Mouse (Mus musculus) embryonic fibroblast, embryonic 13.5 days (primary cell): ENCODE measurements at regions not wholly inside any gene's neighbourhood (a gene's known extent, or its start where the extent isn't known, plus 50 kb on each side); places are given as distances from the start of the nearest gene placed in this dataset.

Source experiments
- CTCF ChIP-seq: IDR thresholded peaks from 2 replicates; pipeline ENCODE4 v1.5.1; 2011; ENCODE audit warnings: mild to moderate bottlenecking, control low read depth, low read length, moderate library complexity, borderline replicate concordance; ENCODE audit not compliant: insufficient read depth
- POLR2A ChIP-seq: IDR thresholded peaks from 2 replicates; pipeline ENCODE4 v1.6.1; 2011; ENCODE audit warnings: low read depth, mild to moderate bottlenecking, control low read depth, low read length, moderate library complexity

GRCm38 (mm10) chr5:43372385-43372784 is 139.4 kb downstream of the Cpeb2 start:
- TF ChIP-seq POLR2A (no peak), CTCF (no peak)
